Mouse (Mus musculus) embryonic fibroblast, embryonic 13.5 days (primary cell): Measurements from ENCODE around the gene Prickle2. TPM values are rescaled to one million over a fixed set of nuclear protein-coding genes. Genes with fewer than 3 reads are reported as not detected.

ENCODE experiments used
- H3K27ac ChIP-seq: 2 replicates; pipeline ENCODE4 v1.5.1; 2012; ENCODE audit warnings: low read length, control low read depth, inconsistent platforms; ENCODE audit not compliant: insufficient read depth
- H3K4me1 ChIP-seq: 2 replicates; pipeline ENCODE4 v1.6.1; 2011; ENCODE audit warnings: low read length; ENCODE audit not compliant: control insufficient read depth, insufficient read depth
- H3K4me3 ChIP-seq: 2 replicates; pipeline ENCODE4 v1.5.1; 2011; ENCODE audit warnings: mild to moderate bottlenecking, control low read depth, low read length; ENCODE audit not compliant: insufficient read depth
- CTCF ChIP-seq: IDR thresholded peaks from 2 replicates; pipeline ENCODE4 v1.5.1; 2011; ENCODE audit warnings: mild to moderate bottlenecking, control low read depth, low read length, moderate library complexity, borderline replicate concordance; ENCODE audit not compliant: insufficient read depth
- POLR2A ChIP-seq: IDR thresholded peaks from 2 replicates; pipeline ENCODE4 v1.6.1; 2011; ENCODE audit warnings: low read depth, mild to moderate bottlenecking, control low read depth, low read length, moderate library complexity
- polyA plus RNA-seq: library from polyadenylated mRNA; stranded (reverse); fragments of >200 nt; gene quantifications from 2 replicates; pipeline ENCODE4 v1.2.4, GENCODE M21; 2011; ENCODE audit warnings: low read depth; ENCODE audit not compliant: missing spikeins, insufficient read length

Gene Prickle2
- polyA plus RNA-seq, 1 experiment: 10.4 TPM

- no peak for TF ChIP-seq CTCF
- TF ChIP-seq POLR2A: no peak
- H3K4me1 ChIP-seq: no peaks in the 10 kb centered on the region
- H3K27ac ChIP-seq: no peak overlapping the region
- no peak overlapping the region for H3K4me3 ChIP-seq
Measured at GRCm38 (mm10) chr6:92383196-92383782, 322.7 kb downstream of the Prickle2 start.

- H3K27ac ChIP-seq: no peak overlapping the region
- TF ChIP-seq CTCF (no peak), POLR2A (no peak)
- no peak overlapping the region for H3K4me3 ChIP-seq
- H3K4me1 ChIP-seq: no peaks in the 10 kb centered on the region
Measured at GRCm38 (mm10) chr6:92381085-92381484, 324.9 kb downstream of the Prickle2 start.

GRCm38 (mm10) chr6:92374826-92375225 is 331.1 kb downstream of the Prickle2 start:
- TF ChIP-seq CTCF (no peak), POLR2A (no peak)
- H3K27ac ChIP-seq: no peak overlapping the region
- H3K4me3 ChIP-seq: no peak overlapping the region
- H3K4me1 ChIP-seq: no peaks in the 10 kb centered on the region

GRCm38 (mm10) chr6:92370896-92371295 is 335.1 kb downstream of the Prickle2 start:
- Histone ChIP-seq H3K4me1 (no peaks in the 10 kb centered on the region), H3K27ac (no peak overlapping the region), H3K4me3 (no peak overlapping the region)
- TF ChIP-seq POLR2A (no peak), CTCF (no peak)

- H3K27ac ChIP-seq: no peak overlapping the region
- TF ChIP-seq POLR2A (no peak), CTCF (no peak)
- no peaks in the 10 kb centered on the region for H3K4me1 ChIP-seq
Measured at GRCm38 (mm10) chr6:92347278-92348028, 358.5 kb downstream of the Prickle2 start.

GRCm38 (mm10) chr6:92346729-92347128 is 359.2 kb downstream of the Prickle2 start:
- H3K4me3 ChIP-seq: no peak overlapping the region
- H3K27ac ChIP-seq: no peak overlapping the region
- TF ChIP-seq CTCF (no peak), POLR2A (no peak)
- no peaks in the 10 kb centered on the region for H3K4me1 ChIP-seq

More at GRCm38 (mm10) chr6:92347278-92348028, 358.5 kb downstream of the Prickle2 start:
- no peak overlapping the region for H3K4me3 ChIP-seq

DNA sequence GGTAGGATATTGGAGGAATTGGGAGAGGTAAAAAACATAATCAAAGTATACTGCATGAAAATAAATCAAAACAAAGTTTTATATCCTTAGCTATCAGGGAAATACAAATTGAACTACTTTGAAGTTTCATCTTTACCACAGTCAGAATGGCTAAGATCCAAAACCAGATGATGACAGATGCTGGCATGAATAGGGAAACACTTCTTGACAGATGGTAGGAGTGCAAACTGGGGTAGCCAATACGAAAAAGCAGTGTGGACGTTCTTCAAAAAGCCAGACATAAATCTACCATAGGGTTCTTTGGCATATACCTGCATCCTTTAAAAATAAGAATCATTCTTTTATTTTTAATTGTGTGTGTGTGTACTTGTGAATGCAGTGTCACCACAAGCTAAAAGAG is 360.8 kb downstream of the Prickle2 start:
- Histone ChIP-seq H3K4me3 (no peak overlapping the region), H3K27ac (no peak overlapping the region), H3K4me1 (no peaks in the 10 kb centered on the region)
- no peak for TF ChIP-seq POLR2A
- TF ChIP-seq CTCF: no peak

DNA sequence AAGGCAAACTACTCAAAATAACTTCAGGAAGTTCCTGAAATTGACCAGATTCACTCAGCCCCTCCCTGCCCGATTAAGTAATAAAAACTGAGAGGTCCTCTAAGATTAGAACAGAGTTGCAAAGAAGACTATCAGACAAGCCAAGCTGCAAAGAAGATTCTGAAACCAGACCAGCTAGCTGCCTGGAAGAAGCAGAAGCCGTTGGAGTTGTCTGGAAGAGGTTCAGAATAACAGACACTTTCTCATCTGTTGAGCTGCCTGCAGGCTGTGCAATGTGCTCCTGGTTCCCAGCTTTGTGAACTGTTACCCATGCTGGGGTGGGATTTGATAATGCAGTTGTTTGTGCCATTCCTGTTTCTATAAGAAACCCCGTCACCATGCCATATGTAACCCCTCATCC is 361.4 kb downstream of the Prickle2 start:
- TF ChIP-seq POLR2A (no peak), CTCF (no peak)
- no peak overlapping the region for H3K4me3 ChIP-seq

More for the DNA sequence above, 361.4 kb downstream of the Prickle2 start:
- H3K4me1 ChIP-seq: no peaks in the 10 kb centered on the region
- no peak overlapping the region for H3K27ac ChIP-seq

Other genes starting within 250 kb of the Prickle2 start
- gene A730049H05Rik, start 110.3 kb upstream of the Prickle2 start, polyA plus RNA-seq: 0.56 and 1.6 TPM in 2 replicates
- gene Gm15737, start 163.2 kb upstream of the Prickle2 start, polyA plus RNA-seq: not detected in 2 replicates
- gene Adamts9, start 237.3 kb upstream of the Prickle2 start, polyA plus RNA-seq: 7.3 and 12.4 TPM in 2 replicates